Mouse (Mus musculus): ENCODE measurements around the gene Llgl2.

GRCm38 (mm10) chr11:115775821-115776665 lies 47.8 kb upstream of the Llgl2 start:
- TF ChIP-seq POLR2A (IDR thresholded peaks at IDR 0.05; ENCODE audit: insufficient read depth, low read depth, low read length) (0 out of 2 replicates have a peak, but pooled peaks have one; percentile 1), CTCF (IDR thresholded peaks at IDR 0.05) (no peak)
